In the genomic region with DNA sequence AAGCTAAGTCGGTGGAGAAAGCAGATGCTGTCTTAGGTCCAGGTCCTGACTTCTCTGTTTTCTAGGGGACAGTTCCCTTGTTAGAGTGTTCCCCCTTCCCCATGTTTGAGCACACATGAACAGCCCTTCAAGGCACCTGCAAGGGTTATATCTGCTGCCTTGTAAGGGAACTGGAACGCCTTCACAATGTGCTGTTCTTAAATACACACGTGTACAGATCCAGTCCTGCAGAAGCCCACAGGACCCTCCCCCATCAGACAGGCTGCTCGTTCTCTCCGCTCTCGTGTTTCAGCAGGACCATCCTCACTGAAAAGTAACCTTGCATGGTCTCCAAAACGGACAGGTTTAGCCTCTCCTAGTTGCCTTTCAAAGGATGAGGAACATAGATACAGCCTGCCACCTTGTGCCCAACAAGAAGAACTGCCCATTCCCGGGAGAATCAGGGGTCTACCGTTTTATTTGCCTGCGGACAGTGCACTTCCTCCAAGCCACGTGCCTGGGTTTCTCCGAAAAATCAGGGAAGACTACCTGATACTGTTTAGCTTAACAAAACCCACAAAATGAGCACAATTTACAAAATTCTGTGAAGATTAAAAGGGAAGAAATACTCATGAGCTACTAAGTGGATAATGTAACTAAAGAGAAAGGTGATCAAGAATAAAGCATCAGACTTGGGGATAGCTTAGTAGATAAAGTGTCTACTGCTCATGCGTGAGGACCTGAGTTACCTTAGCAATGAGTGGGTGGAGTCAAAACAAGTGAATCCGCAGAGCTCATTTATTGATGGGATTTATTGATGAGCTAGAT, we compare ENCODE assay signal across 9 mouse cellular contexts. TPM values are rescaled to one million over a fixed set of nuclear protein-coding genes. Genes with fewer than 3 reads are reported as not detected.
DNase-seq lines count a peak whose midpoint lies in the region; ATAC-seq and TF ChIP-seq lines count a peak whose summit lies in the region.
"Had no signal": no experiment of that assay in that cellular context is flagged by ENCODE, and none has a peak within 500 bp of the region (broad histone marks: within the 10 kb centered on the region; RNA-seq: fewer than 3 reads in every experiment).

No protein-coding gene starts in this region.

- no peaks in the 10 kb centered on the region for H3K27me3 ChIP-seq in cerebellum, adult 2 months (ENCODE audit: control insufficient read depth, insufficient read depth, low read length)
- 0 out of 2 replicates have a peak, but pooled peaks cover 2% of the 10 kb centered on the region for H3K27me3 ChIP-seq in heart, embryonic 16.5 days (ENCODE audit: control insufficient read depth, insufficient read depth, low read length)
- no peaks in the 10 kb centered on the region for H3K27me3 ChIP-seq in neural tube, embryonic 14.5 days (ENCODE audit: control insufficient read depth, insufficient read depth, low read length)

- H3K4me3 ChIP-seq in cerebellum, adult 2 months (replicated peaks; ENCODE audit: insufficient read depth, low read depth, low read length), result no peak overlapping the region
- no peak overlapping the region for H3K4me3 ChIP-seq in heart, embryonic 16.5 days (ENCODE audit: low read length)
- H3K4me3 ChIP-seq in neural tube, embryonic 14.5 days (ENCODE audit: low read depth, low read length), result no peak overlapping the region

- H3K9ac ChIP-seq in heart, embryonic 16.5 days (ENCODE audit: low read length), result no peak overlapping the region
- H3K9ac ChIP-seq in neural tube, embryonic 14.5 days (replicated peaks; ENCODE audit: low read depth, low read length), result no peak overlapping the region

- H3K27ac ChIP-seq in cerebellum, adult 2 months (ENCODE audit: insufficient read depth, low read length), result no peak overlapping the region
- H3K27ac ChIP-seq in heart, embryonic 16.5 days (ENCODE audit: low read length), result no peak overlapping the region
- no peak overlapping the region for H3K27ac ChIP-seq in neural tube, embryonic 14.5 days (ENCODE audit: low read depth, low read length)

- TF ChIP-seq CTCF in cerebellum, adult 2 months (IDR thresholded peaks at IDR 0.05; ENCODE audit: borderline replicate concordance, insufficient read depth, low read depth, low read length), result peak; percentile 68; the same call in 1 of the 2 replicates

- no peaks in the 10 kb centered on the region for H3K9me3 ChIP-seq in heart, embryonic 16.5 days (replicated peaks; ENCODE audit: control insufficient read depth, low read length)
- H3K9me3 ChIP-seq in neural tube, embryonic 14.5 days (ENCODE audit: control insufficient read depth, low read length), result no peaks in the 10 kb centered on the region

- DNase-seq in cerebellum, adult 2 months, result peak; percentile 7 to 12
- DNase-seq in cerebellum, adult 11 months, result no peak
- DNase-seq in 3134 (ENCODE audit: extremely low read depth, insufficient read length, low spot score), result peak; percentile 22
- DNase-seq in c-Kit-positive CD71-negative TER-119-negative erythroid progenitor cells, embryonic 14.5 days (ENCODE audit: low read depth), result peak; percentile 23
- peak; percentile 35 for DNase-seq in left cerebral cortex, postnatal 4 days
- DNase-seq in spleen, postnatal 10 days (ENCODE audit: low spot score in 2 of 2), result no peak

- H3K4me2 ChIP-seq in heart, embryonic 16.5 days (ENCODE audit: low read depth, low read length), result peak overlapping the region; percentile 40
- H3K4me2 ChIP-seq in neural tube, embryonic 14.5 days (ENCODE audit: low read depth, low read length), result no peak overlapping the region

- WGBS in cerebellum, adult 2 months, result 21% methylated on average over 14 of the region's 14 CpGs
- 23% methylated on average over 14 of the region's 14 CpGs for WGBS in heart, embryonic 16.5 days
- 20% methylated on average over 14 of the region's 14 CpGs for WGBS in neural tube, embryonic 14.5 days

- no peak for ATAC-seq in heart, embryonic 16.5 days (replicated peaks; ENCODE audit: extremely low read depth, insufficient read depth, low FRiP score)
- ATAC-seq in neural tube, embryonic 14.5 days (ENCODE audit: low read depth), result peak; percentile 82; the same call in 1 of the 2 replicates

- H3K4me1 ChIP-seq in cerebellum, adult 2 months (ENCODE audit: control insufficient read depth, insufficient read depth, low read length), result no peaks in the 10 kb centered on the region
- H3K4me1 ChIP-seq in heart, embryonic 16.5 days (ENCODE audit: control insufficient read depth, insufficient read depth, low read length), result no peaks in the 10 kb centered on the region
- 0 out of 2 replicates have a peak, but pooled peaks cover 5% of the 10 kb centered on the region for H3K4me1 ChIP-seq in neural tube, embryonic 14.5 days (ENCODE audit: control insufficient read depth, insufficient read depth, low read length)

- intact Hi-C loops in left cerebral cortex, postnatal 4 days (cut with DNase I), result loop anchor here (10.0 kb wide), 3 partner anchors 95 to 345 kb away; partner anchors contain the start of genes Gm17660 and Spp1

- TF ChIP-seq POLR2A in cerebellum, adult 2 months (IDR thresholded peaks at IDR 0.05; ENCODE audit: borderline replicate concordance, insufficient read depth, low read length), result no peak

- H3K36me3 ChIP-seq in heart, embryonic 16.5 days (ENCODE audit: control insufficient read depth, insufficient read depth), result no peaks in the 10 kb centered on the region
- H3K36me3 ChIP-seq in neural tube, embryonic 14.5 days (ENCODE audit: control insufficient read depth, insufficient read depth, low read length), result no peaks in the 10 kb centered on the region

RNA-seq across cellular contexts. Expression of gene Mepe, which starts 14.8 kb away (rescaled TPM):
- polyA plus RNA-seq in cerebellum, adult 2 months (2012; rRNA removed), result not detected in 2 replicates
- polyA plus RNA-seq in heart, embryonic 16.5 days (2015; fragmentation: Nextera tagmentation; extraction: Ambion mirVana), result not detected in 2 replicates
- not detected for total RNA-seq in left cerebral cortex, postnatal 4 days (2021)
- polyA plus RNA-seq in neural tube, embryonic 14.5 days (2014; fragmentation: Nextera tagmentation; extraction: Ambion mirVana), result not detected in 2 replicates
- polyA plus RNA-seq: liver, embryonic 16.5 days had no signal

RNA-seq across cellular contexts. Expression of gene Ibsp, which starts 40.9 kb away (rescaled TPM):
- 0.05 and 0.20 TPM in 2 replicates for polyA plus RNA-seq in cerebellum, adult 2 months (2012; rRNA removed)
- 1.0 and 1.7 TPM in 2 replicates for polyA plus RNA-seq in heart, embryonic 16.5 days (2015; fragmentation: Nextera tagmentation; extraction: Ambion mirVana)
- total RNA-seq in left cerebral cortex, postnatal 4 days (2021), result under 1 TPM; 0.54 to 0.60 TPM
- 0.33 and 0.92 TPM in 2 replicates for polyA plus RNA-seq in neural tube, embryonic 14.5 days (2014; fragmentation: Nextera tagmentation; extraction: Ambion mirVana)
- polyA plus RNA-seq: liver, embryonic 16.5 days had no signal

Comparison
In these comparisons a context has a peak if more than half of its experiments do, and no peak if none do; other contexts are left out.
1. DNase-seq: peak in cerebellum, adult 2 months (2 of 2), 3134 (single experiment), c-Kit-positive CD71-negative TER-119-negative erythroid progenitor cells, embryonic 14.5 days (single experiment) and left cerebral cortex, postnatal 4 days (single experiment); none in cerebellum, adult 11 months (single experiment) and spleen, postnatal 10 days (0 of 2).